Mouse (Mus musculus): ENCODE measurements around the gene Kcnk6.
A peak's percentile ranks its signal among the peaks of the same experiment; 100 is the strongest.
"Not testable (repeated sequence)": the region's sequence is repeated elsewhere in the genome, so short reads cannot be mapped to it uniquely, and the experiment has no call there.

The Kcnk6 gene

GRCm38 (mm10) chr7:29202577-29202976 lies 29.7 kb downstream of the Kcnk6 start:
- DNase-seq (ENCODE audit: low spot score), result no peak

GRCm38 (mm10) chr7:29194230-29194629 lies 38.1 kb downstream of the Kcnk6 start:
- DNase-seq (ENCODE audit: low spot score), result not testable (repeated sequence)

- not testable (repeated sequence) for DNase-seq (ENCODE audit: low spot score)
Observed at GRCm38 (mm10) chr7:29181323-29181722, 51.0 kb downstream of the Kcnk6 start.

DNA sequence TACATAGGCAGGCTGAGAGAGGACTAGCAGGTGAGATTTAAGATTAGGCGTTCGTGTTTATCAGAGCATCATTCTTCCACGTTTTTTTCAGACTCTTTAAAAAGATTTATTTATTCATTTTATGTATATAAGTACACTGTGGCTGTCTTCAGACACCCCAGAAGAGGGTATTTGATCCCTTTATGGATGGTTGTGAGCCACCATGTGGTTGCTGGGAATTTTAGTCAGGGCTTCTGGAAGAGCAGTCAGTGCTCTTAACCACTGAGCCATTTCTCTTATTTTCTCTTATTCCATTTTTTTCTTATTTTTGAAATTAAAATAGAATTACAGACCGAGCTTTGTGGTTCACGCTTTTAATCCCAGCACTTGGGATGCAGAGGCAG lies 51.5 kb downstream of the Kcnk6 start:
- DNase-seq (ENCODE audit: low spot score), result no peak

- DNase-seq (ENCODE audit: low spot score), result peak; percentile 97
Observed at GRCm38 (mm10) chr7:29180077-29180853, 52.0 kb downstream of the Kcnk6 start, which contains the start of gene Psmd8. Gene Psmd8 (minus strand): TSS chr7:29180701.

GRCm38 (mm10) chr7:29179323-29179722 lies 53.0 kb downstream of the Kcnk6 start:
- DNase-seq (ENCODE audit: low spot score), result peak; percentile 75

GRCm38 (mm10) chr7:29178106-29178505 lies 54.2 kb downstream of the Kcnk6 start:
- DNase-seq (ENCODE audit: low spot score), result no peak

DNA sequence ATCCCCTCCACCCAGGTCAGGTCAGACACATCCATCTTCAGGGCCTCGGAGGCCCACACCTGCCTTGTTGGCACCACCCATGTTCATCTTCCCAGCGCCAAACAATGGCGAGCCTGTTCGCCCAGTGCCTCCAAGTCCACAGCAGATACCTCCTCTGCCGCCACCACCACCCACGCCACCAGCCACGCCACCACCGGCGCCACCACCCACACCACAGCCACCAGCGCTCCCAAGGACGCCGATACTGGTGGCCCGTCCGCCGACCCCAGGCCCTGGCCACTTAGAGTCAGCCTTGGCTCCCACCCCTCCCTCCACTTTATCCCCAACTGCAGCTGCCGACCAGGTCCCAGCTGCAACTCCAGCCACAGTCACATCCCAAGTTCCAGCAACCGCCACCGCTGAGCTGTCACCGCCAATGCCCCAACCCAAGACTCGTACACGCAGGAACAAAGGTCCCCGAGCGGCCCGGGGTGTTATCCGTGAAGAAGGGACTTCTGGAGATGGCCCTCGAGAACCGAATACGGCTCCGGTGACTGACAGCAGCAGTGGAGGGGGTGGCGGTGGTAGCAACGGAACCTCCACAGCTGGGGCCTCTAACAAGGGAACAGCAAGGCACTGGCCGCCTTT lies 59.8 kb downstream of the Kcnk6 start:
- DNase-seq (ENCODE audit: low spot score), result no peak

Measured in MN1 (cell line).